Mouse (Mus musculus) brown adipose tissue, adult 24 weeks (tissue): ENCODE results near the gene Nmnat2. TPM values are rescaled to one million over a fixed set of nuclear protein-coding genes. Genes with fewer than 3 reads are reported as not detected.

Source experiments
- H3K27ac ChIP-seq: fragments of 200-500 bp; replicated peaks from 2 replicates; pipeline ENCODE4 v1.5.1; 2012; ENCODE audit warnings: low read depth, mild to moderate bottlenecking, low read length
- H3K4me1 ChIP-seq: fragments of 200-500 bp; 2 replicates; pipeline ENCODE4 v1.6.1; 2012; ENCODE audit warnings: low read length, mixed read lengths; ENCODE audit not compliant: control insufficient read depth, insufficient read depth, insufficient read length
- H3K4me3 ChIP-seq: fragments of 200-500 bp; 2 replicates; pipeline ENCODE4 v1.5.1; 2012; ENCODE audit warnings: low read depth, mild to moderate bottlenecking, low read length, moderate library complexity; ENCODE audit not compliant: insufficient read depth
- polyA plus RNA-seq: library from polyadenylated mRNA; stranded (reverse); fragments of >200 nt; gene quantifications from 2 replicates; pipeline ENCODE4 v1.2.4, GENCODE M21; 2012; ENCODE audit not compliant: missing spikeins, insufficient read depth, insufficient read length

The Nmnat2 gene
- polyA plus RNA-seq, 1 experiment, result 1.1 TPM

GRCm38 (mm10) chr1:153048147-153048878 is 93.5 kb downstream of the Nmnat2 start:
- Histone ChIP-seq H3K4me1 (peaks cover 12% of the 10 kb centered on the region), H3K27ac (peak overlapping the region; percentile 92), H3K4me3 (no peak overlapping the region)

GRCm38 (mm10) chr1:153049451-153049850 is 94.7 kb downstream of the Nmnat2 start:
- no peak overlapping the region for H3K4me3 ChIP-seq
- peak overlapping the region; percentile 49 for H3K27ac ChIP-seq
- H3K4me1 ChIP-seq, result peaks cover 12% of the 10 kb centered on the region

GRCm38 (mm10) chr1:153051474-153051873 is 96.7 kb downstream of the Nmnat2 start:
- Histone ChIP-seq H3K4me1 (peaks cover 10% of the 10 kb centered on the region), H3K27ac (peak overlapping the region; percentile 85), H3K4me3 (no peak overlapping the region)

- H3K4me1 ChIP-seq, result peaks cover 7% of the 10 kb centered on the region
- H3K4me3 ChIP-seq, result no peak overlapping the region
- H3K27ac ChIP-seq, result no peak overlapping the region
Measured at GRCm38 (mm10) chr1:153053619-153054018, 98.8 kb downstream of the Nmnat2 start.

- Histone ChIP-seq H3K27ac (no peak overlapping the region), H3K4me3 (no peak overlapping the region), H3K4me1 (peaks cover 7% of the 10 kb centered on the region)
Measured at GRCm38 (mm10) chr1:153054112-153054821, 99.5 kb downstream of the Nmnat2 start.

GRCm38 (mm10) chr1:153058290-153058689 is 103.5 kb downstream of the Nmnat2 start:
- no peak overlapping the region for H3K27ac ChIP-seq
- peaks cover 8% of the 10 kb centered on the region; the same call in 1 of the 2 replicates for H3K4me1 ChIP-seq
- no peak overlapping the region for H3K4me3 ChIP-seq

- Histone ChIP-seq H3K27ac (no peak overlapping the region), H3K4me3 (no peak overlapping the region), H3K4me1 (peaks cover 8% of the 10 kb centered on the region; the same call in 1 of the 2 replicates)
Measured at GRCm38 (mm10) chr1:153059626-153060025, 104.8 kb downstream of the Nmnat2 start.

GRCm38 (mm10) chr1:153062547-153062946 is 107.8 kb downstream of the Nmnat2 start:
- H3K27ac ChIP-seq, result no peak overlapping the region
- peaks cover 8% of the 10 kb centered on the region; the same call in 1 of the 2 replicates for H3K4me1 ChIP-seq
- no peak overlapping the region for H3K4me3 ChIP-seq

- Histone ChIP-seq H3K4me3 (no peak overlapping the region), H3K27ac (peak overlapping the region; percentile 94), H3K4me1 (peaks cover 12% of the 10 kb centered on the region; the same call in 1 of the 2 replicates)
Measured at GRCm38 (mm10) chr1:153064784-153065390, 110.1 kb downstream of the Nmnat2 start.

- peak overlapping the region; percentile 94 for H3K27ac ChIP-seq
- peaks cover 12% of the 10 kb centered on the region; the same call in 1 of the 2 replicates for H3K4me1 ChIP-seq
- H3K4me3 ChIP-seq, result no peak overlapping the region
Measured at GRCm38 (mm10) chr1:153065473-153066386, 110.9 kb downstream of the Nmnat2 start.

GRCm38 (mm10) chr1:153066387-153066781 is 111.6 kb downstream of the Nmnat2 start:
- Histone ChIP-seq H3K4me1 (peaks cover 12% of the 10 kb centered on the region; the same call in 1 of the 2 replicates), H3K27ac (peak overlapping the region; percentile 70), H3K4me3 (no peak overlapping the region)

- Histone ChIP-seq H3K4me3 (no peak overlapping the region), H3K27ac (no peak overlapping the region), H3K4me1 (peaks cover 5% of the 10 kb centered on the region; the same call in 1 of the 2 replicates)
Measured at GRCm38 (mm10) chr1:153071563-153071962, 116.8 kb downstream of the Nmnat2 start.

GRCm38 (mm10) chr1:153071995-153072394 is 117.2 kb downstream of the Nmnat2 start:
- Histone ChIP-seq H3K27ac (no peak overlapping the region), H3K4me1 (peaks cover 5% of the 10 kb centered on the region; the same call in 1 of the 2 replicates), H3K4me3 (no peak overlapping the region)

GRCm38 (mm10) chr1:153072711-153073110 is 117.9 kb downstream of the Nmnat2 start:
- Histone ChIP-seq H3K4me1 (peaks cover 5% of the 10 kb centered on the region; the same call in 1 of the 2 replicates), H3K27ac (no peak overlapping the region), H3K4me3 (no peak overlapping the region)
